Mouse (Mus musculus): ENCODE measurements around the gene Chid1. TPM values are rescaled to one million over a fixed set of nuclear protein-coding genes. Genes with fewer than 3 reads are reported as not detected.

Gene Chid1
- polyA plus RNA-seq, 1 experiment from 2014 or later = 33.3 TPM

DNA sequence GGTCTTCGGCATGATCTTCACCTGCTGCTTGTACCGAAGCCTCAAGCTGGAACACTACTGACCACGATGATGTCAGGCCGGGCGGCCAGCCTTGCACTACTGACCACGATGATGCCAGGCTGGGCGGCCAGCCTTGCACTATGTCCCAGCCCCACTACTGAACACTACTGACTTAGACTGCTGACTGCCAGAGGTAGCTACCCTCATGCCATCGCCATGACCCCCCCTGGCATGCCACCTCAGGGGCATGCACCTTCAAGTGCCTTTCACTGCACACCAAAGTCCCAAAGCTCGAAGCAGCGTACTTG, 69.1 kb downstream of the Chid1 start:
- no peak overlapping the region for H3K9ac ChIP-seq (ENCODE audit: low read length)
- peaks cover 32 to 39% of the 10 kb centered on the region in 2 experiments for H3K4me1 ChIP-seq (ENCODE audit: control insufficient read depth in 2 of 2, insufficient read depth in 2 of 2, low read length in 2 of 2)
- peaks cover 38% of the 10 kb centered on the region for H3K36me3 ChIP-seq (ENCODE audit: control insufficient read depth, insufficient read depth, low read length)
- no peak for ATAC-seq (ENCODE audit: insufficient number of reproducible peaks, insufficient read depth, low FRiP score, low read depth)
- 91% methylated on average over 10 of the region's 10 CpGs for WGBS
- no peaks in the 10 kb centered on the region for H3K27me3 ChIP-seq (ENCODE audit: control insufficient read depth, insufficient read depth, low read length)
- H3K27ac ChIP-seq (replicated peaks in 1 of 2; ENCODE audit: control insufficient read depth in 1 of 2, insufficient read depth in 1 of 2, low read depth in 2 of 2, low read length in 2 of 2) = no peak overlapping the region
- no peak overlapping the region for H3K4me2 ChIP-seq (ENCODE audit: low read length)
- H3K4me3 ChIP-seq (ENCODE audit: control insufficient read depth in 1 of 2, insufficient read depth in 1 of 2, low read depth in 1 of 2, low read length in 2 of 2) = no peak overlapping the region
- no peaks in the 10 kb centered on the region for H3K9me3 ChIP-seq (ENCODE audit: control insufficient read depth, low read length)

DNA sequence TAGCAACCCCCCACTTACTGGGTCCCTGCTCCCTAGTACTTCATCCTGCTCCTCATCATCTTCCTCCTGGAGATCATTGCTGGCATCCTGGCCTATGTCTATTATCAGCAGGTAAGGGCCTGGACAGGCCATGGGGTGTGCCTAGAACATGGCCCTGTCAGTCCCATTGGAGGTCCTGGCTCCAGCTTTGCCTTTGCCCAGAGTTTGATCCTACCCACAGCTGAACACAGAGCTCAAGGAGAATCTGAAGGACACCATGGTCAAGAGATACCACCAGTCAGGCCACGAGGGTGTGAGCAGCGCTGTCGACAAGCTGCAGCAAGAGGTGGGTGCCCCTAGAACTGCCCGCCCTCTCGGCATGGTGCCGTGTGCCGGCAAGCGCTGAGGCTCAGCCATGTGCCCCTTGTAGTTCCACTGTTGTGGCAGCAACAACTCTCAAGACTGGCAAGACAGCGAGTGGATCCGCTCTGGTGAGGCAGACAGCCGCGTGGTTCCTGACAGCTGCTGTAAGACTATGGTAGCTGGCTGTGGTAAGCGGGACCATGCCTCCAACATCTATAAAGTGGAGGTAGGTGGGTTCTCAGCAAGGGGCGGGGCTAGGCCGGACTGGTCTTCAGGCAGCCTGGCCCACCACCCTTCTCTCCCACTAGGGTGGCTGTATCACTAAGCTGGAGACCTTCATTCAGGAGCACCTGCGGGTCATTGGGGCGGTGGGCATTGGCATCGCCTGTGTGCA, 69.6 kb downstream of the Chid1 start:
- Histone ChIP-seq H3K9me3 (ENCODE audit: control insufficient read depth, low read length) (no peaks in the 10 kb centered on the region), H3K4me2 (ENCODE audit: low read length) (peak overlapping the region; percentile 91), H3K27ac (replicated peaks in 1 of 2; ENCODE audit: control insufficient read depth in 1 of 2, insufficient read depth in 1 of 2, low read depth in 2 of 2, low read length in 2 of 2) (peak overlapping the region in 1 of 2 experiments; percentile 98; a peak in 1 of 4 replicates), H3K36me3 (ENCODE audit: control insufficient read depth, insufficient read depth, low read length) (peaks cover 38% of the 10 kb centered on the region), H3K4me1 (ENCODE audit: control insufficient read depth in 2 of 2, insufficient read depth in 2 of 2, low read length in 2 of 2) (peaks cover 32 to 43% of the 10 kb centered on the region in 2 experiments), H3K9ac (ENCODE audit: low read length) (peak overlapping the region; percentile 96), H3K27me3 (ENCODE audit: control insufficient read depth, insufficient read depth, low read length) (no peaks in the 10 kb centered on the region), H3K4me3 (ENCODE audit: control insufficient read depth in 1 of 2, insufficient read depth in 1 of 2, low read depth in 1 of 2, low read length in 2 of 2) (no peak overlapping the region)
- 84% methylated on average over 18 of the region's 18 CpGs for WGBS
- ATAC-seq (ENCODE audit: insufficient number of reproducible peaks, insufficient read depth, low FRiP score, low read depth) = no peak

DNA sequence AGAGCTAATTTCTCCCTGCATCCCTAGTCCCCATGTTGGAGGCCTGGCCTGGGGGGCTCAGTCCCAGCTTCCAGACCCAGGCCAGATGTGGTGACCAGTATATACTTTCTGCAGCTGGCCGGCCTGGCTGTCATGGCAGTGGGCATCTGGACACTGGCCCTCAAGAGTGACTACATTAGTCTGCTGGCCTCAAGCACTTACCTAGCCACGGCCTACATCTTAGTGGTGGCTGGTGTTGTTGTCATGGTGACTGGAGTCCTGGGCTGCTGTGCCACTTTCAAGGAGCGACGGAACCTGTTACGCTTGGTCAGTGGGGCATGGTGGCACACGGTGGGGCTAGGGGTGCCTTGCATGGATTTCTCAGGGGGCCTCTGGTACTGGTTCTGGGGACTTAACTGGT, 70.3 kb downstream of the Chid1 start:
- Histone ChIP-seq H3K4me2 (ENCODE audit: low read length) (peak overlapping the region; percentile 91), H3K27me3 (ENCODE audit: control insufficient read depth, insufficient read depth, low read length) (peaks cover 3% of the 10 kb centered on the region; the same call in 1 of the 2 replicates), H3K9ac (ENCODE audit: low read length) (peak overlapping the region; percentile 96), H3K4me1 (ENCODE audit: control insufficient read depth in 2 of 2, insufficient read depth in 2 of 2, low read length in 2 of 2) (peaks cover 37 to 49% of the 10 kb centered on the region in 2 experiments), H3K9me3 (ENCODE audit: control insufficient read depth, low read length) (no peaks in the 10 kb centered on the region), H3K27ac (replicated peaks in 1 of 2; ENCODE audit: control insufficient read depth in 1 of 2, insufficient read depth in 1 of 2, low read depth in 2 of 2, low read length in 2 of 2) (peak overlapping the region; percentile 95 to 98), H3K36me3 (ENCODE audit: control insufficient read depth, insufficient read depth, low read length) (peaks cover 38% of the 10 kb centered on the region), H3K4me3 (ENCODE audit: control insufficient read depth in 1 of 2, insufficient read depth in 1 of 2, low read depth in 1 of 2, low read length in 2 of 2) (peak overlapping the region; percentile 77 to 85; a peak in 2 of 4 replicates)
- ATAC-seq (ENCODE audit: insufficient number of reproducible peaks, insufficient read depth, low FRiP score, low read depth) = no peak
- WGBS = 87% methylated on average over 6 of the region's 6 CpGs

DNA sequence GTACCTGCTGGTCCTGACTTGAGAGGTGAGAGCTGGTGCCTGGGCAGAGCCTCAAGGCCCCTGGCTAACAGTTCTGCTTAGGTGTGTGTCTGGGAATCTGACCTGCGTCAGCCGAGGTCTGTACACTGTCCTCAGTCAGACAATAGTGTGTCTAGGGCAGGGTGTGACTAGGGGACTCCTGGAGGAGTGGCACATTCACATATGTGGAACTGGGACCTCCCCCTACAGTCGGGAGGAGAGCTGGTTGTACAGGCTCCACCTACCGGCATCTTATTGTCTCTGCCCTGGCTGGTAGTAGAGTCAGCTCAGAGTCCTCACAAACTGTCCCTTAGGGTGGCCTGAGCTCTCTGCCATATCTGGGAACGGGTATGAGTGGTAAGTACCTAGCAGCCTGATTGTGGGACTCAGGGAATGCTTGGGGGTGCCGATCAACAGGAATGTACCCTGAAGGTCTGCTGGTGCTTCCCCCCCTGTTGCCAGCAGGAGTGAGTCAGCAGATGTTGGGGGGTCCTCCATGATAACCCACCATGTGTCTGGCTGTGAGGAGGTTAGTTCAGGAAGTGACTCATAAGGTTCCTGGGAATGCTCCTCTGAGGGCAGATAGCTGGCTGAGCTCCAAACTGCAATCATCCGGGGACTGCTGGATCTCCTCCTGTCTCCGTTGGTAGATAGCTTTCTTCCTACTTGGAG, 71.0 kb downstream of the Chid1 start:
- peak overlapping the region; percentile 77 to 85 for H3K4me3 ChIP-seq (ENCODE audit: control insufficient read depth in 1 of 2, insufficient read depth in 1 of 2, low read depth in 1 of 2, low read length in 2 of 2)
- peaks cover 33 to 45% of the 10 kb centered on the region in 2 experiments for H3K4me1 ChIP-seq (ENCODE audit: control insufficient read depth in 2 of 2, insufficient read depth in 2 of 2, low read length in 2 of 2)
- H3K4me2 ChIP-seq (ENCODE audit: low read length) = peak overlapping the region; percentile 91
- H3K27ac ChIP-seq (replicated peaks in 1 of 2; ENCODE audit: control insufficient read depth in 1 of 2, insufficient read depth in 1 of 2, low read depth in 2 of 2, low read length in 2 of 2) = peak overlapping the region; percentile 95 to 98
- H3K27me3 ChIP-seq (ENCODE audit: control insufficient read depth, insufficient read depth, low read length) = peaks cover 10% of the 10 kb centered on the region
- H3K9ac ChIP-seq (ENCODE audit: low read length) = peak overlapping the region; percentile 96
- H3K9me3 ChIP-seq (ENCODE audit: control insufficient read depth, low read length) = no peaks in the 10 kb centered on the region
- 3% methylated on average over 8 of the region's 8 CpGs for whole genome bisulfite sequencing
- ATAC-seq (ENCODE audit: insufficient number of reproducible peaks, insufficient read depth, low FRiP score, low read depth) = peak; percentile 65
- H3K36me3 ChIP-seq (ENCODE audit: control insufficient read depth, insufficient read depth, low read length) = peaks cover 38% of the 10 kb centered on the region

DNA sequence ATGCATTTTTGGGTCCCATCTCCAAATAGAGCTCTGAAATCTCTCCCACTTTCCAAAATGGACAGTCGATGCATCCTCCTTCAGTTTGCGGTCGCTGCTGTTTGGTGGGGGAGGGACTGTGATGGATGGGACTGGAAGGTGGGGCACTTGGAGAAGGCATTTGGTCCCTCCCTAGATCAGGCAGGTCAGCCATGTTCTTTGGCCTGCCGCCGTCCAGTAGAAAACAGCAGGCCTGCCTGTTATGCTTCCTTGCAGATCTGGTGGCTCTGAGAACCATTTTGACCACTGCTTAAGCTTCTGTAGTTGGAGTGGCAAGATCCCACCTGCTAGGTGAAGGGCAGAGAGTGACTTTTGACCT, 71.5 kb downstream of the Chid1 start:
- Histone ChIP-seq H3K9me3 (ENCODE audit: control insufficient read depth, low read length) (no peaks in the 10 kb centered on the region), H3K27ac (replicated peaks in 1 of 2; ENCODE audit: control insufficient read depth in 1 of 2, insufficient read depth in 1 of 2, low read depth in 2 of 2, low read length in 2 of 2) (peak overlapping the region; percentile 95 to 98), H3K9ac (ENCODE audit: low read length) (peak overlapping the region; percentile 96), H3K4me1 (ENCODE audit: control insufficient read depth in 2 of 2, insufficient read depth in 2 of 2, low read length in 2 of 2) (peaks cover 35 to 44% of the 10 kb centered on the region in 2 experiments), H3K4me2 (ENCODE audit: low read length) (peak overlapping the region; percentile 91), H3K27me3 (ENCODE audit: control insufficient read depth, insufficient read depth, low read length) (peaks cover 15% of the 10 kb centered on the region), H3K4me3 (ENCODE audit: control insufficient read depth in 1 of 2, insufficient read depth in 1 of 2, low read depth in 1 of 2, low read length in 2 of 2) (peak overlapping the region; percentile 77 to 85), H3K36me3 (ENCODE audit: control insufficient read depth, insufficient read depth, low read length) (peaks cover 38% of the 10 kb centered on the region)
- no peak for ATAC-seq (ENCODE audit: insufficient number of reproducible peaks, insufficient read depth, low FRiP score, low read depth)
- WGBS = 12% methylated on average over 5 of the region's 5 CpGs

DNA sequence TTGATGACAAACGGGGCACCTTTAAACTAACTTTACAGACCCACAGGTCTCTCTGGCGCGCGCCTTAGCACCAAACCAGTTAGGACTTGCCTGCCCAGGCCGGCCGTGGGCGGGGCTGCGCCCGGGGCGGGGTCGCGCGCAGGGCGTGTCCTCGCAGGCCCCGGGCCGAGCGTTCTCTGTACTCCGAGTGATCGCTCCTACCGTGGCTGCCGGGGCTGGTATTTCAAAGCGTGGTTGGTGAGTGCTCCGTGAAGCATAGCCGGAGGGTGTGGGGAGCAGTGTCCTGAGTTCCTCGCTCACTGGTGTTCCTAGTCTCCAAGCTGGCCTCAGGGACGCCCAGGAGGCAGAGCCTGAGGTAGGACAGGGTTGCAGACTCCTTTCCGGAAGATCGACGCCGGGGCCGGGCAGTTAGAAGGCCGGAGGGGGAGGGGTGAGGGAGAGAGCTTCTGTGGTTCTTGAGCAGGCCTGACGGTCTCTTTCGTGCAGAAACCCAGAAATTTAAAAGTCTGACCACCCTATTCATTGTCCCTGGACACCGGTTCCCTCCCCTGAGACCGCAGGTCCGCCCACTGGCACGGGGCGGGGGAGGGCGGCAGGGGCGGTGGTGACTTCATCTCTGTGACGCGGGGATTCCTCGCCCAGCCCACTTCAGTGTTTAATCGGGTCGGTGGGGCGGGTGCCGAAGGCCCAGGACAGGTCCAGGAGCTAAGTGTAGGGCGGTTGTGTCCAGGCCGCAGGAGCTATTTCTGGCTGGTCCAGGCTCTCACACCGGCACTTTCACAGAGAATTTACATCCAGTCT, 72.2 kb downstream of the Chid1 start, which contains the start of gene Cd151:
Gene Cd151, plus strand, starts transcription at position 163 of the 801 bp plus-strand sequence.
- peak within 1 kb of the TSS; percentile 96 for H3K9ac ChIP-seq (ENCODE audit: low read length)
- H3K9me3 ChIP-seq (ENCODE audit: control insufficient read depth, low read length) = no peaks in the 10 kb centered on the region
- WGBS = under 1% methylated on average over 52 of the region's 52 CpGs
- H3K4me1 ChIP-seq (ENCODE audit: control insufficient read depth in 2 of 2, insufficient read depth in 2 of 2, low read length in 2 of 2) = peaks cover 36 to 46% of the 10 kb centered on the region in 2 experiments
- H3K36me3 ChIP-seq (ENCODE audit: control insufficient read depth, insufficient read depth, low read length) = peaks cover 32% of the 10 kb centered on the region
- H3K27ac ChIP-seq (replicated peaks in 1 of 2; ENCODE audit: control insufficient read depth in 1 of 2, insufficient read depth in 1 of 2, low read depth in 2 of 2, low read length in 2 of 2) = peak within 1 kb of the TSS; percentile 95 to 98
- peaks cover 20% of the 10 kb centered on the region for H3K27me3 ChIP-seq (ENCODE audit: control insufficient read depth, insufficient read depth, low read length)
- peak within 1 kb of the TSS; percentile 77 to 85 for H3K4me3 ChIP-seq (ENCODE audit: control insufficient read depth in 1 of 2, insufficient read depth in 1 of 2, low read depth in 1 of 2, low read length in 2 of 2)
- ATAC-seq (ENCODE audit: insufficient number of reproducible peaks, insufficient read depth, low FRiP score, low read depth) = peak; percentile 73
- H3K4me2 ChIP-seq (ENCODE audit: low read length) = peak within 1 kb of the TSS; percentile 91

DNA sequence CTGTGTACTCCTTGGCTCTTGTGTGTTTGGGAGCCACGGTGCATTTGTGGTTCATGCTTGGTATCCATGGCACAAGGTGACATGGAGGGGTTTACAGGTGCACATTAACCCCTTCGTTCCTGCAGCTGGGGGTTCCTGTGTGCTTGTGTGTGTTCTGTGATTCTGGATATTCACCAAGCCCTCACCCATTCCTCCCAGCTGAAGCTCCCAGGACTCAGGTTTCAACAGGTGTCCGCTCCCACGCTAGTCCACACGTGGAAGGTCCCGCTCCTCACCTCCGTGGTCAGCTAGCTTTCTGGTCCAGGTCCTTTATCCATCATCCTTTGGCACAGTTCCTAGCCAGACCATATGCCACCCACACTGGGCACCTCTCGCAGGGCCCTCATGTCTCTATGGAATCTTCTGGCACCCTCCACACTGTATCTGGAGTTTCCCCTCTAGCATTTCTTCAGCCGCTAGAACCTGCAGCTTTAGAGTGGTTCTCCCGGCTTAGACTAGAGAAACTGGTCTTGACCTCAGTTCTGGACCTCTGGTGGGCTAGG, 73.0 kb downstream of the Chid1 start:
- Histone ChIP-seq H3K4me1 (ENCODE audit: control insufficient read depth in 2 of 2, insufficient read depth in 2 of 2, low read length in 2 of 2) (peaks cover 39 to 53% of the 10 kb centered on the region in 2 experiments), H3K9ac (ENCODE audit: low read length) (peak overlapping the region; percentile 96), H3K27ac (replicated peaks in 1 of 2; ENCODE audit: control insufficient read depth in 1 of 2, insufficient read depth in 1 of 2, low read depth in 2 of 2, low read length in 2 of 2) (peak overlapping the region; percentile 6 to 98; a peak in 3 of 4 replicates), H3K36me3 (ENCODE audit: control insufficient read depth, insufficient read depth, low read length) (peaks cover 25% of the 10 kb centered on the region), H3K4me3 (ENCODE audit: control insufficient read depth in 1 of 2, insufficient read depth in 1 of 2, low read depth in 1 of 2, low read length in 2 of 2) (peak overlapping the region; percentile 77 to 85), H3K9me3 (ENCODE audit: control insufficient read depth, low read length) (no peaks in the 10 kb centered on the region), H3K27me3 (ENCODE audit: control insufficient read depth, insufficient read depth, low read length) (peaks cover 24% of the 10 kb centered on the region), H3K4me2 (ENCODE audit: low read length) (peak overlapping the region; percentile 91)
- WGBS = 62% methylated on average over 10 of the region's 10 CpGs
- no peak for ATAC-seq (ENCODE audit: insufficient number of reproducible peaks, insufficient read depth, low FRiP score, low read depth)

Data from heart, embryonic 14.5 days (tissue).